Mouse (Mus musculus) liver, embryonic 11.5 days (tissue): Measurements from ENCODE around the gene Myo9a. TPM values are rescaled to one million over a fixed set of nuclear protein-coding genes. Genes with fewer than 3 reads are reported as not detected.
A peak's percentile ranks its signal among the peaks of the same experiment; 100 is the strongest.

ENCODE experiments used
- ATAC-seq: fragments of 200-750 bp; cut with Nextera tagmentation; replicated peaks from 2 replicates; pipeline ENCODE4 v1.8.0; 2017; ENCODE audit warnings: moderate number of reproducible peaks, mild to moderate bottlenecking, moderate TSS enrichment, moderate library complexity; ENCODE audit not compliant: low FRiP score
- DNase-seq: peaks from one replicate; pipeline ENCODE4 v3.0.0-alpha.2; 2017; ENCODE audit warnings: low spot score
- H3K27ac ChIP-seq: fragments of 300-500 bp; sonication (generic); 2 replicates; pipeline ENCODE4 v1.5.1; 2014; ENCODE audit warnings: mild to moderate bottlenecking, low read depth, low read length, control low read depth
- H3K27me3 ChIP-seq: fragments of 300-500 bp; sonication (generic); replicated peaks from 2 replicates; pipeline ENCODE4 v1.6.1; 2014; ENCODE audit warnings: low read length, mixed read lengths; ENCODE audit not compliant: control insufficient read depth, insufficient read depth
- H3K36me3 ChIP-seq: fragments of 300-500 bp; sonication (generic); 2 replicates; pipeline ENCODE4 v1.6.1; 2014; ENCODE audit warnings: mild to moderate bottlenecking, low read length, moderate library complexity, mixed read lengths; ENCODE audit not compliant: control insufficient read depth, insufficient read depth
- H3K4me1 ChIP-seq: fragments of 300-500 bp; sonication (generic); replicated peaks from 2 replicates; pipeline ENCODE4 v1.6.1; 2014; ENCODE audit warnings: low read length, mixed read lengths; ENCODE audit not compliant: control insufficient read depth, insufficient read depth
- H3K4me2 ChIP-seq: fragments of 300-500 bp; sonication (generic); 2 replicates; pipeline ENCODE4 v1.6.1; 2014; ENCODE audit warnings: mild to moderate bottlenecking, control low read depth, moderate library complexity
- H3K4me3 ChIP-seq: fragments of 300-500 bp; sonication (generic); 2 replicates; pipeline ENCODE4 v1.5.1; 2014; ENCODE audit warnings: low read depth, low read length, control low read depth
- H3K9ac ChIP-seq: fragments of 300-500 bp; sonication (generic); 2 replicates; pipeline ENCODE4 v1.6.1; 2014; ENCODE audit warnings: low read depth, low read length, control low read depth
- H3K9me3 ChIP-seq: fragments of 300-500 bp; sonication (generic); 2 replicates; pipeline ENCODE4 v1.6.1; 2016; ENCODE audit warnings: low read length, inconsistent platforms, mixed read lengths; ENCODE audit not compliant: control insufficient read depth
- WGBS: fragments of 180-500 bp; shearing (Covaris S2); extraction: QIAGEN DNeasy Blood & Tissue Kit; methylation state at CpG from one replicate; pipeline ENCODE4 v1.1.7; 2014; 5-methylcytosine and 5-hydroxymethylcytosine counted together
- polyA plus RNA-seq: library from polyadenylated mRNA; unstranded; fragments of >200 nt; fragmentation: Nextera tagmentation; extraction: Ambion mirVana; gene quantifications from 2 replicates; pipeline ENCODE4 v1.2.1, GENCODE M21; 2014

The Myo9a gene
- polyA plus RNA-seq, 1 experiment from 2014 or later, result 8.1 TPM

DNA sequence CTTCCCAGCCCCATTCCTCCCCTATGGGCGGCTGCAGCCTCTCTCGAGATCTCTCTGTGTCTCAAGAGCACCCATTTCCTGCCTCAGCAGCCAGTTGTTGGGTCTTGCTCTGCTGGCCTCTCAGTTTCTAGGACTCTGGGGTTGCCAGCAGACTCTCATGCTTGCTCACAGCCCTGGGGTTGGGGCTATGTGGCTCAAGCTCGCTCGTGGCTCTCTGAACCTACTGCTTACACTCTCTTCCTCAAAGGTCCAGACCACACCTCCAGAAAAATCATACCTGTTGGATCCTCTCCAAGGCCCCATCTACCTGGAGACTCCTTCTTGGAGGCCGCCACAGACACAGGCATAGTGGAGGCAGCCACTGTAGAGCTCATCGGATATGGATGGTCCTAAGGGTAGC, 198.8 kb downstream of the Myo9a start:
- Histone ChIP-seq H3K9ac (no peak overlapping the region), H3K9me3 (no peaks in the 10 kb centered on the region), H3K27me3 (no peaks in the 10 kb centered on the region), H3K4me3 (no peak overlapping the region), H3K4me1 (0 out of 2 replicates have a peak, but pooled peaks cover 2% of the 10 kb centered on the region), H3K4me2 (no peak overlapping the region), H3K36me3 (no peaks in the 10 kb centered on the region), H3K27ac (no peak overlapping the region)
- no peak for DNase-seq
- 75% methylated on average over 6 of the region's 6 CpGs for WGBS
- no peak for ATAC-seq

DNA sequence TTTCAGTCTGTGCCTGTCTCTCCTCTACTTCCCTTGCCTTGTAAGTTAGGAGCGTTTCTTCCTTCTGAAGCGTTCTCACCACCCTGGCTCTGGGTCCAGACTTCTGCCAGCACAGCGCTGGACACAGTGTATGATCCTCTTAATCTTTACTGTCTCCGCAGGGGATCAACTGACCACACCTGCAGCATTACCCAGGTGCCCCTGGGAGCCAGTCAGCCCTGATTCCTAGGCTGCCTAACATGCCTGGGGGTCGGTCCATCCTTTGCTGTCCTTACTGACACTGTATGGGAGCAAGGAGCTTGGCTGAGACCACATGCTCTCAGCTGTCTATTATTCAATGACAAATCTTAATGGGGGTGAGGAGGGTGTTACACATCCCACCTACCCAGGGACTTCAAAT, 199.3 kb downstream of the Myo9a start:
- Histone ChIP-seq H3K36me3 (no peaks in the 10 kb centered on the region), H3K27me3 (no peaks in the 10 kb centered on the region), H3K9me3 (no peaks in the 10 kb centered on the region), H3K27ac (no peak overlapping the region), H3K9ac (no peak overlapping the region), H3K4me1 (0 out of 2 replicates have a peak, but pooled peaks cover 2% of the 10 kb centered on the region), H3K4me3 (no peak overlapping the region), H3K4me2 (no peak overlapping the region)
- 90% methylated on average over 5 of the region's 5 CpGs for WGBS
- ATAC-seq, result no peak
- no peak for DNase-seq

DNA sequence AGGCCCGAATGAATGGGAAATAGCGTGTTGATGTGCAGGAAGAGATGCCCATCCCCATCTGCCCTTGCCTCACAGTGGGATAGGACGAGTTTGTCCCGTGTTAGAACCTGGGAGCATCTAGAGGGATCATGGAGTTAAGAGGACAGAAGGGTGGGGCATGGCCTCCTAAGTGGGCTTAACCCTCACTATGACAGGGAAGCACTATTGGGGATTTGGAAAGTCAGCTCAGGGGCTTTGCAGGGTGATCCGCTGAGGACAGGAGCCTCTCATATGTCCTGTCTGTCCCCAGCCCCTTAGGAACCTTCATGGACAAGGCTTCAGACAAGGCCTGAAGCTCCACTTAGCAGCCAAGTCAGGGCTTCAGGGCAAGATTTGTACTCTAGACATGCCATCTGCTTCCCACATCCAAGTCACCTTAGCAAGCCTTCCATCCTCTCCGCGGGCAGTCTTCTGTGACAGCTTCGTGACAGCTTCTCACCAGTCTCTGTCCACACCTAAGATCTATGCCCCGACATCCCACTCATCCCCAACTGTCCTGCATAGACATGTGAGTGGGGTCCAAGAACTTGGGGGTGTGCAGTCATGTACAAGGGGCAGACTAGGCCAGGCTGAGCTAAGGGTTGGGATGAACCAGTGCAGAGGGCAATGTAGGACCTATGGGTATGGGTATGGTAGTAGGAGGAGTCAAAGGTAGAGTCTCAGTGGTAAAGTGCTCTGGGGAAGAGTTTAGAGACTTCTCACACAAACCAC, 200.5 kb downstream of the Myo9a start:
- DNase-seq, result no peak
- H3K4me1 ChIP-seq, result 0 out of 2 replicates have a peak, but pooled peaks cover 2% of the 10 kb centered on the region
- WGBS, result 86% methylated on average over 9 of the region's 9 CpGs

DNA sequence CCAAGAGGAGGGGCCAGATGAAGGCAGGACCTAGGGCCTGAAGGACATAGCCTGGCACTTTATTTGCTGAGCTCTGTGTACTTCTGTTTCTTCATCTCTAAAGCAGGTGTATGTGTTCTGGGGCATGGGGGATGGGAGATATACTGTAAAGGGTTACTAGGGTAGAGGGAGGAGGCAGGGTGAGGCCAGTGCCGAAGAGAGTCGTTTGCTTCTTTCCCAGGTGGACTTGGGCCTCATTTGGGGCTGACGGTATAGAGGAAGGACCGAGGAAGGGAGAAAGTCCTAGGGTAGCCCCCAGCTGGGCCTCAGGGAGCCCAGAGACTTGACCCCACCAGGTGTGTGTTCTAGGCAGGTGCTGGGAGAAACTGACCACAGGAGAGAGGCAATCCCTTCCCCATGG, 201.2 kb downstream of the Myo9a start:
- 79% methylated on average over 4 of the region's 4 CpGs for WGBS
- 0 out of 2 replicates have a peak, but pooled peaks cover 2% of the 10 kb centered on the region for H3K4me1 ChIP-seq
- no peaks in the 10 kb centered on the region for H3K36me3 ChIP-seq
- no peak overlapping the region for H3K4me3 ChIP-seq
- no peak for DNase-seq
- no peak overlapping the region for H3K27ac ChIP-seq
- H3K27me3 ChIP-seq, result no peaks in the 10 kb centered on the region
- no peak for ATAC-seq
- no peak overlapping the region for H3K9ac ChIP-seq
- no peaks in the 10 kb centered on the region for H3K9me3 ChIP-seq
- no peak overlapping the region for H3K4me2 ChIP-seq

More for the DNA sequence above, 200.5 kb downstream of the Myo9a start:
- no peaks in the 10 kb centered on the region for H3K27me3 ChIP-seq
- H3K4me3 ChIP-seq, result no peak overlapping the region
- ATAC-seq, result no peak
- H3K36me3 ChIP-seq, result no peaks in the 10 kb centered on the region
- H3K4me2 ChIP-seq, result no peak overlapping the region
- H3K9me3 ChIP-seq, result no peaks in the 10 kb centered on the region
- H3K27ac ChIP-seq, result no peak overlapping the region
- H3K9ac ChIP-seq, result no peak overlapping the region

DNA sequence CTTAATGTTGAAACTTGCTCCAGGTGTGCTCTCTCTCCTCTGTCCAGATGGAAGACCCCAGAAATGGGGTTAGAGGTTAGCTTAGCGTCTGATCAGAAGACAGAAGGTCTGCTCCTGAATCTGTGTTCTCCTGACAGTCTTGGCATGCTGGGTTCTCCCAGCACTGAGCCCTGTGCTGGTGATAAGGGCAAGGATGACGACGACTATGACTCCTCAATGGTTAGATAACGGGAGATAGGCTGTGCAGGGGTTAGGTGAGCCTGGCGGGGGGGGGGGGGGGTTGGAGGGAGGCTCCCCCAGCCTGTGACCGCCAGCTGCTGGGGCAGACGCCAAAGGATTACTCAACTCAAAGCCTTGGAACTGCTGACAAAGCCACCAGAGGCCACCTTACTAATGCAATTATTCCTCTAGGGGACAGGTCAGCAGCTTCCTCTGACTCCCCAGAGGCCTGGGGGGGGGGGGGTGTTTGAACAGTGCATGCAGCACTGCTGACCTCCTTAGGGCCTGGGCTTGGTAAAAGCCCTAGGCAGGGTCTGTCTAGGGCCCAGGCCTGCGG, 201.9 kb downstream of the Myo9a start:
- Histone ChIP-seq H3K9me3 (no peaks in the 10 kb centered on the region), H3K27ac (no peak overlapping the region), H3K9ac (no peak overlapping the region), H3K36me3 (no peaks in the 10 kb centered on the region), H3K4me1 (0 out of 2 replicates have a peak, but pooled peaks cover 2% of the 10 kb centered on the region), H3K4me3 (no peak overlapping the region), H3K4me2 (no peak overlapping the region), H3K27me3 (no peaks in the 10 kb centered on the region)
- DNase-seq, result no peak
- ATAC-seq, result 0 out of 2 replicates have a peak, but pooled peaks have one; percentile 20
- WGBS, result 40% methylated on average over 7 of the region's 8 CpGs

DNA sequence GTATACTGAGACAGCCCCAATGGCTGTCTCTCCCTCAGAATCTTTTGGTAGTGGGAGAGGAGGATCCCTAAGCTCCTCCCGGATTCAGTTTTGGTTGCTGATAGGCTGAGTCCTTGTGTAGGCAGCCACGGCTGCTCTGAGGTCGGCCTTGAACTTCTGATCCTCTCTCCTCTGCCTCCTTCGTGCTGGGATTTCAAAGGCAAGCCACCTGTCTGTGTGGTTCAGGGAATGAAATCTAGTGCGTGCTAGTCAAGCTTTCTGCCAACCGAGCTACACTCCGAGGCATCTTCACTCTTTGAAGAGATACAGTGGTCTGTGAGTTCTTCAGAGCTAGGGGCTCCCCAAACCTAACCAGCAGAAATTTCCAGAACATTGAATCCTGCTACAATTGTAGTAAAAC, 202.9 kb downstream of the Myo9a start:
- H3K4me3 ChIP-seq, result no peak overlapping the region
- 0 out of 2 replicates have a peak, but pooled peaks cover 2% of the 10 kb centered on the region for H3K4me1 ChIP-seq
- no peak overlapping the region for H3K9ac ChIP-seq
- H3K27ac ChIP-seq, result no peak overlapping the region
- H3K4me2 ChIP-seq, result no peak overlapping the region
- H3K9me3 ChIP-seq, result no peaks in the 10 kb centered on the region
- DNase-seq (no peak), ATAC-seq (no peak)
- 78% methylated on average over 7 of the region's 7 CpGs for WGBS
- H3K36me3 ChIP-seq, result no peaks in the 10 kb centered on the region
- H3K27me3 ChIP-seq, result no peaks in the 10 kb centered on the region

DNA sequence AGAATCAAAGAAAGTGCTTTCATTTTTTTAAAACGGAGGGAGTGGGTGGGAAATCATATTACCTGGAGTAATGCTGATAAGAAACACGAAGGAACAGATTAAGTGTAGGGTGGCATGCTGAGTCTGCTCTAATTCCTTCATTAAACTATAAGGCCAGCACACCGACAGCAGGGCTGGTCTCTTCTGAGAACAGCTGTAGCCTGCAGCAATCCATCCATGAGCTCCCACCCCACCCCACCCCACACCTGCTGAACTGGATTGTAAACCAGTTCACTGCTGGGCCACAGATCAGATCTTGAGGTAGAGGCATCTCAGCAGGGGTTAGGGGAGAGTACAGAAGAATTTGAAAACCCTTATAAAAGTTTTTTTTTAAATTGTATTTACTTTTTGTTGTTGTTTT, 204.5 kb downstream of the Myo9a start:
- no peak overlapping the region for H3K4me3 ChIP-seq
- H3K9ac ChIP-seq, result no peak overlapping the region
- no peak overlapping the region for H3K4me2 ChIP-seq
- H3K36me3 ChIP-seq, result no peaks in the 10 kb centered on the region
- DNase-seq (no peak), ATAC-seq (no peak)
- no peaks in the 10 kb centered on the region for H3K27me3 ChIP-seq
- H3K9me3 ChIP-seq, result no peaks in the 10 kb centered on the region
- H3K4me1 ChIP-seq, result 0 out of 2 replicates have a peak, but pooled peaks cover 2% of the 10 kb centered on the region
- no peak overlapping the region for H3K27ac ChIP-seq
- 66% methylated on average over 3 of the region's 3 CpGs for WGBS

DNA sequence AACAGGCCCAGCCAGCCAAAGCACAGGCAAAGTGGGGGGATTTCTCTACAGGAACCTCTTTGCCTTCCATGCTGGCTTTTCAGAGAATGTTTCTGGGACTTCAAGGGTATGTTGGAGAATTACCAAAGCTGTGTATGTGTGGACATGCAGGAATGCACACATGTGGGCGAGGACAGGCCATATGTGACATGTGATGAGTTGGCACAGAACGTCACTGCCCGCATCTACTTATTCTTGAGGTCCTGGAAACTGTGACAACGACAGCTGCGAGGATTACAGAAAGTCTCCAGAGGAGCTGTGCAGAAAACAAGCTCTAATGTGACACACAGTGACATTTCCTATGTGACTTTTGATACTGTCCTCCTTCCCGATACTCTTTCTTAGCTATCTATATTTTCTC, 205.0 kb downstream of the Myo9a start:
- no peak overlapping the region for H3K4me2 ChIP-seq
- no peaks in the 10 kb centered on the region for H3K36me3 ChIP-seq
- ATAC-seq, result no peak
- no peaks in the 10 kb centered on the region for H3K27me3 ChIP-seq
- no peak overlapping the region for H3K4me3 ChIP-seq
- 80% methylated on average over 6 of the region's 6 CpGs for WGBS
- DNase-seq, result no peak
- H3K9ac ChIP-seq, result no peak overlapping the region
- H3K27ac ChIP-seq, result no peak overlapping the region
- H3K4me1 ChIP-seq, result 0 out of 2 replicates have a peak, but pooled peaks cover 2% of the 10 kb centered on the region
- no peaks in the 10 kb centered on the region for H3K9me3 ChIP-seq

DNA sequence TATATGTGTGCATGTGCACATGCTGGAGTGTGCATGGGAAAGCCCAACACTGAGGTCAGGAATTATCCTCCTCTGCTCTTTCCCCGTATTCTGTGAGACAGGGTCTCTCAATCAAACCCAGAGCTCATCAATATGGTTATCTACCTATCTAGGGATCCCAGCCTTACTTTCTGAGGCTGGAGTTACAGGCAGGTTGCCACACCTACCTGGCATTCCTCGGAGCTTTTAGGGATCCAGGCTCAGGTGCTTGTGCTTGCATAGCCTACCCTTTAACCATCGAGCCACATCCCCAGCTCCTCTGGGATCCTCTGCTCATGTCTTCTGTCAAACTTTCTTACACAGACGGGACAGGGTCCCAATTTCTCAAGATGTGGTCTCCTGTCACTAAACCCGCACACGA, 205.8 kb downstream of the Myo9a start:
- no peak overlapping the region for H3K9ac ChIP-seq
- H3K9me3 ChIP-seq, result no peaks in the 10 kb centered on the region
- no peak overlapping the region for H3K4me3 ChIP-seq
- no peak for DNase-seq
- H3K4me2 ChIP-seq, result no peak overlapping the region
- no peak overlapping the region for H3K27ac ChIP-seq
- 41% methylated on average over 6 of the region's 6 CpGs for WGBS
- 0 out of 2 replicates have a peak, but pooled peaks cover 2% of the 10 kb centered on the region for H3K4me1 ChIP-seq
- ATAC-seq, result no peak
- no peaks in the 10 kb centered on the region for H3K27me3 ChIP-seq
- H3K36me3 ChIP-seq, result no peaks in the 10 kb centered on the region
